Mouse (Mus musculus): Measurements from ENCODE around the gene Spint5. TPM values are rescaled to one million over a fixed set of nuclear protein-coding genes. Genes with fewer than 3 reads are reported as not detected.

Gene Spint5
- polyA plus RNA-seq, 1 experiment from 2014 or later: not detected

DNA sequence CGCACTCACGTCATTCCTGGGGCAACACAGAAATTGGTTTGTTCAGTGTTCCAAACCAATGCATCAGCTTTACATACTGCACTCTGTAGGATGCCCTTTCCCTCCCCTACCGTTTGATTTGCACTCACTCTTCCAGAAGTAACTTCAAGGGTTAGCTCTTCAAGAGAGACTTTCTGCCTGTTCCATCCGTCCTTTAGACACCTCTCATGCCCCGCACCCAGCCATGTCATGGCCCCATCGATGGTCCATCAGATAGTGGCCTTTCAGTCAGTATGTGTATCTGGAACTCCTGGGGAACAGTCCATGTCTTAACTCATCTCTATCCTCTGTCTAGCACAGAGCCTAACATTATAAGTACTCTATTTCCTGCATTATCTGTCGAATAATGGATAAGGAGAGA lies 47.5 kb downstream of the Spint5 start:
- Histone ChIP-seq H3K9me3 (ENCODE audit: control insufficient read depth, low read length) (no peaks in the 10 kb centered on the region), H3K4me3 (replicated peaks; ENCODE audit: low read length) (no peak overlapping the region), H3K27ac (ENCODE audit: low read length) (no peak overlapping the region), H3K9ac (replicated peaks; ENCODE audit: low read depth, low read length) (no peak overlapping the region), H3K36me3 (ENCODE audit: control insufficient read depth, insufficient read depth) (peaks cover 44% of the 10 kb centered on the region), H3K4me1 (replicated peaks; ENCODE audit: control insufficient read depth, insufficient read depth, low read length) (no peaks in the 10 kb centered on the region), H3K27me3 (replicated peaks; ENCODE audit: control insufficient read depth, insufficient read depth, low read length) (no peaks in the 10 kb centered on the region), H3K4me2 (ENCODE audit: low read length) (no peak overlapping the region)
- WGBS: 93% methylated on average over 7 of the region's 7 CpGs
- no peak for ATAC-seq

DNA sequence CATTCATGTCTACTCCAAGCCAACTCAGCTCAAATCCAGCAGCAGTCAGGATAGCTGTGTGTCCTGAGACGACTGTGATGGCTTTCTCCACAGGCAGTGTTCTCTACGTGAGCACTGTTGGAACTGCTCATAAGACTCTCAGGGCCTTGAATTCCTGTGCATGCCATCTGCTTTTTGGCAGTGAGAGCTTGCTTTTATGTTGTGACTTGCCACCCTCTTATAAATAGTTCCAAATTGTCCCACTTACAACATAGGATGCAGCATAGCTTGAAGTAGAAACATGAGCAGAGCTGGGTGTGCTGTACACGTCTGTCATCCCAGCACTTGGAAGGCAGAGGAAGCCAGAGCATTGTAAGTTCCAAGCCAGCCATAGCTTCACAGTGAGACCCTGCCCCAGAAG lies 50.7 kb downstream of the Spint5 start:
- peaks cover 28% of the 10 kb centered on the region for H3K36me3 ChIP-seq (ENCODE audit: control insufficient read depth, insufficient read depth)
- no peaks in the 10 kb centered on the region for H3K27me3 ChIP-seq (replicated peaks; ENCODE audit: control insufficient read depth, insufficient read depth, low read length)
- 77% methylated on average over 3 of the region's 3 CpGs for WGBS
- no peak for ATAC-seq
- H3K9me3 ChIP-seq (ENCODE audit: control insufficient read depth, low read length): no peaks in the 10 kb centered on the region
- no peak overlapping the region for H3K9ac ChIP-seq (replicated peaks; ENCODE audit: low read depth, low read length)
- H3K4me1 ChIP-seq (replicated peaks; ENCODE audit: control insufficient read depth, insufficient read depth, low read length): peaks cover 10% of the 10 kb centered on the region
- H3K4me3 ChIP-seq (replicated peaks; ENCODE audit: low read length): no peak overlapping the region
- H3K4me2 ChIP-seq (ENCODE audit: low read length): no peak overlapping the region
- no peak overlapping the region for H3K27ac ChIP-seq (ENCODE audit: low read length)

Other genes with a start within 250 kb of the Spint5 start
- gene Trp53tg5, start 241.6 kb upstream of the Spint5 start, polyA plus RNA-seq (2015; fragmentation: Nextera tagmentation; extraction: Ambion mirVana): not detected in 2 replicates
- gene Dbndd2, start 229.2 kb upstream of the Spint5 start, polyA plus RNA-seq (2015; fragmentation: Nextera tagmentation; extraction: Ambion mirVana): 5.3 and 9.2 TPM in 2 replicates
- gene Pigt, start 217.8 kb upstream of the Spint5 start, polyA plus RNA-seq (2015; fragmentation: Nextera tagmentation; extraction: Ambion mirVana): 58.6 and 68.3 TPM in 2 replicates
- 1.4 and 3.0 TPM in 2 replicates for gene Wfdc2, start 152.9 kb upstream of the Spint5 start, polyA plus RNA-seq (2015; fragmentation: Nextera tagmentation; extraction: Ambion mirVana)
- gene Spint3, start 141.8 kb upstream of the Spint5 start, polyA plus RNA-seq (2015; fragmentation: Nextera tagmentation; extraction: Ambion mirVana): not detected in 2 replicates
- not detected in 2 replicates for gene Wfdc6a, start 129.9 kb upstream of the Spint5 start, polyA plus RNA-seq (2015; fragmentation: Nextera tagmentation; extraction: Ambion mirVana)
- gene Eppin, start 121.7 kb upstream of the Spint5 start, polyA plus RNA-seq (2015; fragmentation: Nextera tagmentation; extraction: Ambion mirVana): not detected in 2 replicates
- gene Wfdc6b, start 101.8 kb upstream of the Spint5 start, polyA plus RNA-seq (2015; fragmentation: Nextera tagmentation; extraction: Ambion mirVana): not detected in 2 replicates
- not detected in 2 replicates for gene Wfdc8, start 101.7 kb upstream of the Spint5 start, polyA plus RNA-seq (2015; fragmentation: Nextera tagmentation; extraction: Ambion mirVana)
- not detected in 2 replicates for gene Wfdc16, start 76.5 kb upstream of the Spint5 start, polyA plus RNA-seq (2015; fragmentation: Nextera tagmentation; extraction: Ambion mirVana)
- gene Wfdc10, start 59.3 kb upstream of the Spint5 start, polyA plus RNA-seq (2015; fragmentation: Nextera tagmentation; extraction: Ambion mirVana): not detected in 2 replicates
- gene Wfdc9, start 58.7 kb upstream of the Spint5 start, polyA plus RNA-seq (2015; fragmentation: Nextera tagmentation; extraction: Ambion mirVana): not detected in 2 replicates
- gene Wfdc11, start 41.2 kb upstream of the Spint5 start, polyA plus RNA-seq (2015; fragmentation: Nextera tagmentation; extraction: Ambion mirVana): not detected in 2 replicates
- not detected in 2 replicates for gene Wfdc13, start 30.2 kb upstream of the Spint5 start, polyA plus RNA-seq (2015; fragmentation: Nextera tagmentation; extraction: Ambion mirVana)
- not detected in 2 replicates for gene Spint4, start 16.8 kb upstream of the Spint5 start, polyA plus RNA-seq (2015; fragmentation: Nextera tagmentation; extraction: Ambion mirVana)
- gene Wfdc3, start 30.6 kb downstream of the Spint5 start, polyA plus RNA-seq (2015; fragmentation: Nextera tagmentation; extraction: Ambion mirVana): 1.4 and 1.7 TPM in 2 replicates
- gene Dnttip1, start 30.7 kb downstream of the Spint5 start, polyA plus RNA-seq (2015; fragmentation: Nextera tagmentation; extraction: Ambion mirVana): 67.5 and 72.9 TPM in 2 replicates
- 148 and 173 TPM in 2 replicates for gene Ube2c, start 54.6 kb downstream of the Spint5 start, polyA plus RNA-seq (2015; fragmentation: Nextera tagmentation; extraction: Ambion mirVana)
- 1.1 TPM in 1 of 2 replicates, not detected in the other for gene Tnnc2, start 64.7 kb downstream of the Spint5 start, polyA plus RNA-seq (2015; fragmentation: Nextera tagmentation; extraction: Ambion mirVana)
- gene Snx21, start 70.5 kb downstream of the Spint5 start, polyA plus RNA-seq (2015; fragmentation: Nextera tagmentation; extraction: Ambion mirVana): 26.0 and 35.6 TPM in 2 replicates
- gene Acot8, start 89.6 kb downstream of the Spint5 start, polyA plus RNA-seq (2015; fragmentation: Nextera tagmentation; extraction: Ambion mirVana): 16.3 and 19.3 TPM in 2 replicates
- gene Zswim3, start 89.8 kb downstream of the Spint5 start, polyA plus RNA-seq (2015; fragmentation: Nextera tagmentation; extraction: Ambion mirVana): 14.8 and 15.4 TPM in 2 replicates
- gene Zswim1, start 107.4 kb downstream of the Spint5 start, polyA plus RNA-seq (2015; fragmentation: Nextera tagmentation; extraction: Ambion mirVana): 24.2 and 26.8 TPM in 2 replicates
- 0.47 TPM in 1 of 2 replicates, not detected in the other for gene Spata25, start 113.2 kb downstream of the Spint5 start, polyA plus RNA-seq (2015; fragmentation: Nextera tagmentation; extraction: Ambion mirVana)
- gene Ctsa, start 117.6 kb downstream of the Spint5 start, polyA plus RNA-seq (2015; fragmentation: Nextera tagmentation; extraction: Ambion mirVana): 98.9 and 102 TPM in 2 replicates
- 5.9 and 7.0 TPM in 2 replicates for gene Neurl2, start 118.2 kb downstream of the Spint5 start, polyA plus RNA-seq (2015; fragmentation: Nextera tagmentation; extraction: Ambion mirVana)
- gene Pltp, start 142.4 kb downstream of the Spint5 start, polyA plus RNA-seq (2015; fragmentation: Nextera tagmentation; extraction: Ambion mirVana): 45.7 and 63.9 TPM in 2 replicates
- gene Pcif1, start 164.0 kb downstream of the Spint5 start, polyA plus RNA-seq (2015; fragmentation: Nextera tagmentation; extraction: Ambion mirVana): 79.3 and 93.7 TPM in 2 replicates
- 16.2 and 19.9 TPM in 2 replicates for gene Zfp335, start 196.5 kb downstream of the Spint5 start, polyA plus RNA-seq (2015; fragmentation: Nextera tagmentation; extraction: Ambion mirVana)
- 16.9 and 20.6 TPM in 2 replicates for gene Mmp9, start 225.5 kb downstream of the Spint5 start, polyA plus RNA-seq (2015; fragmentation: Nextera tagmentation; extraction: Ambion mirVana)
- 13.1 and 22.4 TPM in 2 replicates for gene Slc12a5, start 245.5 kb downstream of the Spint5 start, polyA plus RNA-seq (2015; fragmentation: Nextera tagmentation; extraction: Ambion mirVana)